Mouse (Mus musculus) olfactory bulb, adult 2 months (tissue): ENCODE data around the gene Slc9a2.

Experiments used
- CTCF ChIP-seq: fragments of 200-500 bp; IDR thresholded peaks from 2 replicates; pipeline ENCODE4 v1.5.1; 2012; ENCODE audit warnings: low read depth, mild to moderate bottlenecking, low read length, moderate library complexity; ENCODE audit not compliant: insufficient read depth
- POLR2A ChIP-seq: fragments of 200-500 bp; IDR thresholded peaks from 2 replicates; pipeline ENCODE4 v1.6.1; 2012; ENCODE audit warnings: mild to moderate bottlenecking, low read depth, low read length, moderate library complexity; ENCODE audit not compliant: insufficient read depth

DNA sequence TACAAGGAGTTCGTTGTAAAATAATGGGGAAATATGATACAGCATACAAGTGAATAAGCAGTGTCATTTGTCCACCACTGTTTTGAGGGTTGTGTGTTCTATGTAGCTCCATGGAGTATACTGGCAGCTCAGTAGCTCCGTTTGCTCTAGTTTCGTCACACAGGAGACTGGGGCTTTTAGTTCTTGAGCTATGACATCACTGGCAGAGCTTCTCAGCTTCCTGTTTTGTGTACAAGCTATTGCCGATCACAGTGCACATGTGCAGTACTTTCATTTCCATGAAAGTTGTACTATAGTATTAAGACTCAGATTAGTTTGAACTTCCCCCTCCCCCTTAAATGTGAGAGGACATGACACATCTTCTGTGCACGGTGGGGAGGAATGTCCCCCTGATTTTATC, 65.7 kb downstream of the Slc9a2 start:
- TF ChIP-seq POLR2A: no peak
- TF ChIP-seq CTCF: no peak
